18 mouse cellular contexts compared by ENCODE assay signal in the genomic region with DNA sequence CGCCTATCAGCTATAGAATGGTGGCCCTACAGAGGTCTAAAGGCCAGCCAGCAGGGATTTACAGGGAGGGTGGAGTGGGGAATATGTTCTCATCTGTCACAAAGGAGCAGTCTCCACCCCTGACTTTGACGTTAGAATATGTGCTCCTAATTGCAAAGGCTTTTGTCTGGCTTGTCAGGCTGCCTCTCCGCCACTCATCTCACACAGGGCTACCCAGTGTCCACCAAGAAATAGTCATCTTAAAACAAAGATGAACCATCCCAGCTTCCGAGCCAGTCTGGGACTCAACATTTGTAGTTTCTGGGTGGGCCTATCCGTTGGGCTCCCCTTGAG. TPM values are rescaled to one million over a fixed set of nuclear protein-coding genes. Genes with fewer than 3 reads are reported as not detected.
DNase-seq lines count a peak whose midpoint lies in the region; ATAC-seq lines count a peak whose summit lies in the region.
"Had no signal": no experiment of that assay in that cellular context is flagged by ENCODE, and none has a peak within 500 bp of the region (broad histone marks: within the 10 kb centered on the region; RNA-seq: fewer than 3 reads in every experiment).

No protein-coding gene starts in this region.

- H3K4me2 ChIP-seq in forebrain, embryonic 12.5 days: no peak overlapping the region
- H3K4me2 ChIP-seq in forebrain, embryonic 15.5 days (replicated peaks): no peak overlapping the region
- no peak overlapping the region for H3K4me2 ChIP-seq in kidney, embryonic 14.5 days (replicated peaks; ENCODE audit: low read depth, low read length)
- H3K4me2 ChIP-seq in neural tube, embryonic 13.5 days: no peak overlapping the region
- no peak overlapping the region for H3K4me2 ChIP-seq in stomach, embryonic 16.5 days (ENCODE audit: low read depth, low read length)
- H3K4me2 ChIP-seq: liver, embryonic 13.5 days had no signal

- no peak for DNase-seq in kidney, postnatal 25 days
- no peak for DNase-seq in neural tube, embryonic 10.5 days (ENCODE audit: extremely low spot score, low spot score)
- no peak for DNase-seq in layer of hippocampus, postnatal 10 days (ENCODE audit: low spot score in 2 of 2)
- DNase-seq: cerebellum, postnatal 10 days; kidney, adult 11 months; liver, embryonic 13.5 days; spleen, adult 18-20 months had no signal

- H3K27ac ChIP-seq in forebrain, embryonic 12.5 days: peak overlapping the region; percentile 75
- H3K27ac ChIP-seq in forebrain, embryonic 15.5 days (replicated peaks): no peak overlapping the region
- peak overlapping the region; percentile 56; the same call in 1 of the 2 replicates for H3K27ac ChIP-seq in kidney, embryonic 14.5 days (ENCODE audit: low read depth, low read length)
- H3K27ac ChIP-seq in neural tube, embryonic 13.5 days (replicated peaks): peak overlapping the region; percentile 28; the same call in 1 of the 2 replicates
- peak overlapping the region; percentile 50 for H3K27ac ChIP-seq in stomach, embryonic 16.5 days (ENCODE audit: low read length)
- H3K27ac ChIP-seq: liver, embryonic 13.5 days had no signal

- peaks cover 55% of the 10 kb centered on the region for H3K4me1 ChIP-seq in forebrain, embryonic 12.5 days
- H3K4me1 ChIP-seq in forebrain, embryonic 15.5 days: peaks cover 41% of the 10 kb centered on the region
- H3K4me1 ChIP-seq in kidney, embryonic 14.5 days (ENCODE audit: control insufficient read depth, insufficient read depth, low read length): peaks cover 27% of the 10 kb centered on the region; the same call in 1 of the 2 replicates
- H3K4me1 ChIP-seq in neural tube, embryonic 13.5 days (replicated peaks): peaks cover 43% of the 10 kb centered on the region
- H3K4me1 ChIP-seq in stomach, embryonic 16.5 days (ENCODE audit: control insufficient read depth, insufficient read depth, low read length): peaks cover 22% of the 10 kb centered on the region
- H3K4me1 ChIP-seq: liver, embryonic 13.5 days had no signal

- no peaks in the 10 kb centered on the region for H3K27me3 ChIP-seq in forebrain, embryonic 12.5 days
- H3K27me3 ChIP-seq in forebrain, embryonic 15.5 days: no peaks in the 10 kb centered on the region
- H3K27me3 ChIP-seq in kidney, embryonic 14.5 days (ENCODE audit: control insufficient read depth, insufficient read depth, low read length): no peaks in the 10 kb centered on the region
- no peaks in the 10 kb centered on the region for H3K27me3 ChIP-seq in neural tube, embryonic 13.5 days
- H3K27me3 ChIP-seq in stomach, embryonic 16.5 days (ENCODE audit: control insufficient read depth, insufficient read depth, low read length): no peaks in the 10 kb centered on the region
- H3K27me3 ChIP-seq: liver, embryonic 13.5 days had no signal

- no peak overlapping the region for H3K9ac ChIP-seq in forebrain, embryonic 12.5 days
- no peak overlapping the region for H3K9ac ChIP-seq in forebrain, embryonic 15.5 days (replicated peaks)
- no peak overlapping the region for H3K9ac ChIP-seq in kidney, embryonic 14.5 days (ENCODE audit: low read depth, low read length)
- H3K9ac ChIP-seq in neural tube, embryonic 13.5 days: no peak overlapping the region
- H3K9ac ChIP-seq in stomach, embryonic 16.5 days (ENCODE audit: low read length): no peak overlapping the region
- H3K9ac ChIP-seq: liver, embryonic 13.5 days had no signal

- H3K36me3 ChIP-seq in forebrain, embryonic 12.5 days (replicated peaks): no peaks in the 10 kb centered on the region; the same call in 1 of the 2 replicates
- no peaks in the 10 kb centered on the region for H3K36me3 ChIP-seq in forebrain, embryonic 15.5 days
- H3K36me3 ChIP-seq in kidney, embryonic 14.5 days (ENCODE audit: control insufficient read depth, insufficient read depth, low read length): no peaks in the 10 kb centered on the region; the same call in 1 of the 2 replicates
- no peaks in the 10 kb centered on the region for H3K36me3 ChIP-seq in neural tube, embryonic 13.5 days
- no peaks in the 10 kb centered on the region for H3K36me3 ChIP-seq in stomach, embryonic 16.5 days (ENCODE audit: control insufficient read depth, insufficient read depth, low read length)
- H3K36me3 ChIP-seq: liver, embryonic 13.5 days had no signal

- WGBS in forebrain, embryonic 12.5 days: 13% methylated on average over 5 of the region's 5 CpGs
- 26% methylated on average over 5 of the region's 5 CpGs for WGBS in forebrain, embryonic 15.5 days
- WGBS in kidney, embryonic 14.5 days: 63% methylated on average over 5 of the region's 5 CpGs
- WGBS in neural tube, embryonic 13.5 days: 20% methylated on average over 5 of the region's 5 CpGs
- WGBS in stomach, embryonic 16.5 days: 59% methylated on average over 5 of the region's 5 CpGs

- 0 out of 2 replicates have a peak, but pooled peaks have one; percentile 2 for ATAC-seq in forebrain, embryonic 12.5 days (ENCODE audit: low FRiP score)
- no peak for ATAC-seq in forebrain, embryonic 15.5 days (replicated peaks)
- no peak for ATAC-seq in kidney, embryonic 14.5 days (ENCODE audit: low FRiP score, low TSS enrichment)
- ATAC-seq in neural tube, embryonic 13.5 days (ENCODE audit: low read depth): no peak
- no peak; the same call in 1 of the 2 replicates for ATAC-seq in stomach, embryonic 16.5 days (ENCODE audit: insufficient read depth, low FRiP score)

- no peaks in the 10 kb centered on the region for H3K9me3 ChIP-seq in forebrain, embryonic 12.5 days
- H3K9me3 ChIP-seq in forebrain, embryonic 15.5 days: no peaks in the 10 kb centered on the region
- no peaks in the 10 kb centered on the region for H3K9me3 ChIP-seq in kidney, embryonic 14.5 days (ENCODE audit: control insufficient read depth, low read length)
- no peaks in the 10 kb centered on the region for H3K9me3 ChIP-seq in neural tube, embryonic 13.5 days
- no peaks in the 10 kb centered on the region for H3K9me3 ChIP-seq in stomach, embryonic 16.5 days (replicated peaks; ENCODE audit: control insufficient read depth, low read length)
- H3K9me3 ChIP-seq: liver, embryonic 13.5 days had no signal

- no peak overlapping the region for H3K4me3 ChIP-seq in forebrain, embryonic 12.5 days (replicated peaks)
- H3K4me3 ChIP-seq in forebrain, embryonic 15.5 days: no peak overlapping the region
- H3K4me3 ChIP-seq in kidney, embryonic 14.5 days (ENCODE audit: low read length): no peak overlapping the region
- H3K4me3 ChIP-seq in neural tube, embryonic 13.5 days: no peak overlapping the region
- H3K4me3 ChIP-seq in stomach, embryonic 16.5 days (replicated peaks; ENCODE audit: low read length): no peak overlapping the region
- H3K4me3 ChIP-seq: erythroblast, embryonic 14.5 days; liver, embryonic 13.5 days had no signal

RNA-seq across cellular contexts. Expression of a gene that starts 58.4 kb away (rescaled TPM):
- 93.2 and 102 TPM in 2 replicates for polyA plus RNA-seq in forebrain, embryonic 12.5 days (2016; fragmentation: Nextera tagmentation; extraction: Ambion mirVana)
- 37.0 and 41.0 TPM in 2 replicates for polyA plus RNA-seq in forebrain, embryonic 15.5 days (2015; fragmentation: Nextera tagmentation; extraction: Ambion mirVana)
- 116 and 125 TPM in 2 replicates for polyA plus RNA-seq in kidney, embryonic 14.5 days (2014; fragmentation: Nextera tagmentation; extraction: Ambion mirVana)
- 35.6 and 52.3 TPM in 2 replicates for polyA plus RNA-seq in neural tube, embryonic 13.5 days (2015; fragmentation: Nextera tagmentation; extraction: Ambion mirVana)
- polyA plus RNA-seq in stomach, embryonic 16.5 days (2015; fragmentation: Nextera tagmentation; extraction: Ambion mirVana): 259 and 283 TPM in 2 replicates
- 10 to 100 TPM; 33.5 to 45.3 TPM for total RNA-seq in layer of hippocampus, postnatal 10 days (2021)
- total RNA-seq: megakaryocyte-erythroid progenitor cell, adult 5-6 weeks had no signal

RNA-seq across cellular contexts. Expression of a gene that starts 59.1 kb away (rescaled TPM):
- not detected in 2 replicates for polyA plus RNA-seq in forebrain, embryonic 12.5 days (2016; fragmentation: Nextera tagmentation; extraction: Ambion mirVana)
- polyA plus RNA-seq in forebrain, embryonic 15.5 days (2015; fragmentation: Nextera tagmentation; extraction: Ambion mirVana): not detected in 2 replicates
- polyA plus RNA-seq in kidney, embryonic 14.5 days (2014; fragmentation: Nextera tagmentation; extraction: Ambion mirVana): not detected in 2 replicates
- polyA plus RNA-seq in neural tube, embryonic 13.5 days (2015; fragmentation: Nextera tagmentation; extraction: Ambion mirVana): not detected in 2 replicates
- polyA plus RNA-seq in stomach, embryonic 16.5 days (2015; fragmentation: Nextera tagmentation; extraction: Ambion mirVana): not detected in 2 replicates
- not detected for total RNA-seq in layer of hippocampus, postnatal 10 days (2021)
- total RNA-seq: ES-E14; gastrocnemius, adult 8-10 months; layer of hippocampus, postnatal 14 days; megakaryocyte-erythroid progenitor cell, adult 5-6 weeks had no signal
- polyA plus RNA-seq: erythroblast, embryonic 14.5 days; liver, embryonic 13.5 days; thymus, postnatal 0 days had no signal
